Mouse (Mus musculus): ENCODE data around the gene Accsl. TPM values are rescaled to one million over a fixed set of nuclear protein-coding genes. Genes with fewer than 3 reads are reported as not detected.

Gene Accsl
- total and polyA plus RNA-seq, 2 experiments from 2014 or later, result 0.08 TPM; not detected in 1

DNA sequence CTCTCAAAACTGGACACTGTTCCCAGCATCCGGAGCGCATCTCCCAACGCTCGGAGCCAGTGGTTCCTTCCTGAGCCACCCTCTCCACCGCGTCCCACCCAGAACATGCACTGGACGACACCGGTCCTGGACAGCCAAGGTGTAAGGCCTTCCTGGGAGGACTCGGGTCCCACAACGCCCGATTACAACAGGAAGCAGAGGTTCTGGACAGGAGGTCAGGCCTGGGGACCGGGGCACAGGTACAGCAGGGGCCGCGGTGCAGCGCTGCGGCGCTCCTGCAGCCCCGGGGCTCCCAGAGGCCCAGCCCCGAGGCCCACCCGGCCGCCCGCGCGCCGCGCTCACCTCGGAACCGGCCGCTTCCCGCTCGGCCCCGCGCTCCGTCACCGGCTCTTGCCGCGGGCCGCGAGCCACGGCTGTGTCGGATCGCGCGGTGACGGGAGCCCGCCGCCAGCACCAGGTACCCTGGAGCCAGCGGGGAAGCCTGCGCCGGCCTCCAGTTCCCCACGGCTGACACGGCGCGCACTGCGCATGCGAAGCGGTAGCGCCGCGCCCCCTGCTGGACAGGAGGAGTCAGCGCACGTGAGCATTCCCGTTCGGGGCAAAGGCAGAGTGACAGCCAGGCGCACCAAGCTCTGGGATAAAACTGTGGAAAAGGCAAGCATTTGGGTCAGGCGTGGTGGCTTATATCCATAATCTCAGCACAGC lies 46.8 kb downstream of the Accsl start, which contains the start of gene Ext2:
Gene Ext2 (minus strand): TSS at position 524 of the 705 bp plus-strand sequence.
- Histone ChIP-seq H3K4me1 (ENCODE audit: control insufficient read depth, insufficient read depth) (peaks cover 8% of the 10 kb centered on the region), H3K4me3 (ENCODE audit: low read depth, low read length) (peak within 1 kb of the TSS; percentile 96), H3K36me3 (replicated peaks; ENCODE audit: control insufficient read depth, insufficient read depth, low read length) (peaks cover 5% of the 10 kb centered on the region; the same call in 1 of the 2 replicates), H3K9me3 (replicated peaks; ENCODE audit: control insufficient read depth, low read length) (no peaks in the 10 kb centered on the region), H3K9ac (replicated peaks; ENCODE audit: low read depth, low read length) (peak within 1 kb of the TSS; percentile 96), H3K27me3 (ENCODE audit: control insufficient read depth, insufficient read depth, low read length) (no peaks in the 10 kb centered on the region), H3K27ac (ENCODE audit: low read depth) (0 out of 2 replicates have a peak within 1 kb of the TSS, but pooled peaks have one; percentile 32), H3K4me2 (ENCODE audit: low read depth, low read length) (peak within 1 kb of the TSS; percentile 88)
- peak; percentile 92 for ATAC-seq (ENCODE audit: insufficient read depth, low read depth)
- TF ChIP-seq CTCF (IDR thresholded peaks at IDR 0.05; ENCODE audit: low read depth) (peak; percentile 95), EP300 (IDR thresholded peaks at IDR 0.05; ENCODE audit: low read depth) (no peak)
- under 1% methylated on average over 59 of the region's 66 CpGs for WGBS
- peak; percentile 82 for DNase-seq (ENCODE audit: low spot score)

DNA sequence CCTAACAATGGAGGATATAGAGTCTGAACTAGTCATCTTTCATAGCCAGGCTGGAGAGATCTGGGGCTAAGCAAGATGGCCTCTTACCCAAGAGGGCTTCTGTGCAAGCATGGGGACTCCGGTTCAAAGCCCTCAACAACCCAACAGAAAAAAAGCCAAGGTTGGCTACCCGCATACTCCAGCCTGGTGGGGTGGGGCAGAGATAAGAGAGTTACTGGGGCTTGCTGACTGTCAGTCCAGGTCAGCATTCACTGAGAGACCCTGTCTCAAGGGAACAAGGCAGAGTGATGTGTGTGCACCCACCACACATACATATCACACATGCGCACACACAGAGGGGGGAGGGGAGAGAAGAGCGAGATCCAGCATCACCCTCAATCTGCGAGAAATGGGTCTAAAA lies 51.2 kb downstream of the Accsl start:
- Histone ChIP-seq H3K36me3 (replicated peaks; ENCODE audit: control insufficient read depth, insufficient read depth, low read length) (peaks cover 14% of the 10 kb centered on the region), H3K4me2 (ENCODE audit: low read depth, low read length) (no peak overlapping the region), H3K9me3 (replicated peaks; ENCODE audit: control insufficient read depth, low read length) (no peaks in the 10 kb centered on the region), H3K9ac (replicated peaks; ENCODE audit: low read depth, low read length) (no peak overlapping the region), H3K4me1 (ENCODE audit: control insufficient read depth, insufficient read depth) (peaks cover 8% of the 10 kb centered on the region), H3K27ac (ENCODE audit: low read depth) (no peak overlapping the region), H3K4me3 (ENCODE audit: low read depth, low read length) (no peak overlapping the region), H3K27me3 (ENCODE audit: control insufficient read depth, insufficient read depth, low read length) (no peaks in the 10 kb centered on the region)
- 91% methylated on average over 5 of the region's 5 CpGs for WGBS
- ATAC-seq (ENCODE audit: insufficient read depth, low read depth) (no peak), DNase-seq (ENCODE audit: low spot score) (no peak)
- TF ChIP-seq EP300 (IDR thresholded peaks at IDR 0.05; ENCODE audit: low read depth) (no peak), CTCF (IDR thresholded peaks at IDR 0.05; ENCODE audit: low read depth) (no peak)

DNA sequence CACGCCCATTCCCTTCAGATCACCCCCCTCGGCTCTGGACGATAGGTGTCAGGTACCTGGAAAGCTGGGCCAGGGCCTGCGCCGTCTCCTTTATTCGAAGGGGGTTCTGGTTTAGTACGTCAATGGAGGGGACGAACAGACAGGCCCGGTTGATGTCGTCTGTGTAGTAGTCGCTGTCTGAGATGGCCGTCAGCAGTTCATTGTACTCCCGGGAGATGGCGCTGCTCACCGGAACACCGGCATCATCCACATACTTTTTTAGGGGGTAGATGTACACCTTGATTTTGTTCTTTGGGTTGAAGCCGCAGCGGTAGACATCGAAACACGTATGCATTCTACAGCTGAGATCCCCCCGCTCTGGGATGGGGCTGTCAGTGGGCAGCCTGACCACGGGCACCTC lies 55.6 kb downstream of the Accsl start:
- Histone ChIP-seq H3K27ac (ENCODE audit: low read depth) (no peak overlapping the region), H3K4me1 (ENCODE audit: control insufficient read depth, insufficient read depth) (no peaks in the 10 kb centered on the region), H3K9ac (replicated peaks; ENCODE audit: low read depth, low read length) (no peak overlapping the region), H3K27me3 (ENCODE audit: control insufficient read depth, insufficient read depth, low read length) (no peaks in the 10 kb centered on the region), H3K4me3 (ENCODE audit: low read depth, low read length) (no peak overlapping the region), H3K36me3 (replicated peaks; ENCODE audit: control insufficient read depth, insufficient read depth, low read length) (peaks cover 42% of the 10 kb centered on the region), H3K4me2 (ENCODE audit: low read depth, low read length) (no peak overlapping the region), H3K9me3 (replicated peaks; ENCODE audit: control insufficient read depth, low read length) (no peaks in the 10 kb centered on the region)
- 91% methylated on average over 22 of the region's 22 CpGs for WGBS
- TF ChIP-seq EP300 (IDR thresholded peaks at IDR 0.05; ENCODE audit: low read depth) (no peak), CTCF (IDR thresholded peaks at IDR 0.05; ENCODE audit: low read depth) (no peak)
- ATAC-seq (ENCODE audit: insufficient read depth, low read depth) (no peak), DNase-seq (ENCODE audit: low spot score) (no peak)

DNA sequence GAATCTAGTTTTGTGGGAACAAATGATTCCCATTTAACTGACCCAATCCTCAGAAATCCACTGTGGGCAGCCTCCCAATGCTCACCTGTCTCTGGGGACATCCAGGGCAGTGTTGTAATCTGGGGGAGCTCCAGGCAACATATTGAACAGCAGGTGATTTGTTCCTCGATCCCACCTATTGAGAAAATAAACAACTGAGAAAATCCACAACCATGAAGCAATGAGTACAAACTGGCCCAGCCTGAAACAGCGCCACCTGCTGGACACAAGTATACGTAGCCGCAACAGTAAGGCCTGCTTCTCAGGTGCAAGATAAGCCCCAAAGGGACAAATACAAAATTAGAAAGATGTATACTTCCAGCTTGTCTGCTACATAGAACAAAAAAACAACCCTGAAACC lies 57.1 kb downstream of the Accsl start:
- WGBS, result 39% methylated on average over 4 of the region's 4 CpGs
- TF ChIP-seq EP300 (IDR thresholded peaks at IDR 0.05; ENCODE audit: low read depth) (no peak), CTCF (IDR thresholded peaks at IDR 0.05; ENCODE audit: low read depth) (peak; percentile 82)
- H3K27me3 ChIP-seq (ENCODE audit: control insufficient read depth, insufficient read depth, low read length), result no peaks in the 10 kb centered on the region
- H3K4me2 ChIP-seq (ENCODE audit: low read depth, low read length), result no peak overlapping the region
- H3K9ac ChIP-seq (replicated peaks; ENCODE audit: low read depth, low read length), result no peak overlapping the region
- no peaks in the 10 kb centered on the region for H3K9me3 ChIP-seq (replicated peaks; ENCODE audit: control insufficient read depth, low read length)
- no peak for DNase-seq (ENCODE audit: low spot score)
- no peak overlapping the region for H3K27ac ChIP-seq (ENCODE audit: low read depth)
- H3K36me3 ChIP-seq (replicated peaks; ENCODE audit: control insufficient read depth, insufficient read depth, low read length), result peaks cover 56% of the 10 kb centered on the region
- H3K4me3 ChIP-seq (ENCODE audit: low read depth, low read length), result no peak overlapping the region
- no peak for ATAC-seq (ENCODE audit: insufficient read depth, low read depth)
- H3K4me1 ChIP-seq (ENCODE audit: control insufficient read depth, insufficient read depth), result no peaks in the 10 kb centered on the region

DNA sequence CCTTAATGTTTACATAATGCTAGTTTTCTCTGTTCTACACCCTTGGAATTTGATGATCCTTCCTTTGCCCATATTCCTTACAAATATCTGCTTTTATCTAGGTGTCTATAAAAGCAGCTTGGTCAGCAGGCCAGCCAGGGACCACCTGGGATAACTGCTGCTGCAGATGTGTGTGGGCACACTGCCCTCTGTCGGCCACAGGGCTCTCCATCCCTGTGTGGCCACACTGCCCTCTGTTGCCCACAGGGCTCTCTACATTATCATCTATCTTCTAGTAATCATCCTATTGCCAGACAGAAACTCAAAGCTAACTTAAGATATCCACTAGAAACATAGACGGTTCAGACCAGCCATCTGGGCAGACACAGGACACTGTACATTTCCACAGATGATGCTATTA lies 59.0 kb downstream of the Accsl start:
- H3K27me3 ChIP-seq (ENCODE audit: control insufficient read depth, insufficient read depth, low read length), result no peaks in the 10 kb centered on the region
- no peak overlapping the region for H3K4me2 ChIP-seq (ENCODE audit: low read depth, low read length)
- H3K9me3 ChIP-seq (replicated peaks; ENCODE audit: control insufficient read depth, low read length), result no peaks in the 10 kb centered on the region
- H3K4me3 ChIP-seq (ENCODE audit: low read depth, low read length), result no peak overlapping the region
- no peaks in the 10 kb centered on the region for H3K4me1 ChIP-seq (ENCODE audit: control insufficient read depth, insufficient read depth)
- ATAC-seq (ENCODE audit: insufficient read depth, low read depth), result no peak
- H3K36me3 ChIP-seq (replicated peaks; ENCODE audit: control insufficient read depth, insufficient read depth, low read length), result peaks cover 72% of the 10 kb centered on the region
- H3K9ac ChIP-seq (replicated peaks; ENCODE audit: low read depth, low read length), result no peak overlapping the region
- H3K27ac ChIP-seq (ENCODE audit: low read depth), result no peak overlapping the region
- TF ChIP-seq EP300 (IDR thresholded peaks at IDR 0.05; ENCODE audit: low read depth) (no peak), CTCF (IDR thresholded peaks at IDR 0.05; ENCODE audit: low read depth) (peak; percentile 92)
- 6% methylated on average over 2 of the region's 2 CpGs for WGBS
- DNase-seq (ENCODE audit: low spot score), result peak; percentile 37

DNA sequence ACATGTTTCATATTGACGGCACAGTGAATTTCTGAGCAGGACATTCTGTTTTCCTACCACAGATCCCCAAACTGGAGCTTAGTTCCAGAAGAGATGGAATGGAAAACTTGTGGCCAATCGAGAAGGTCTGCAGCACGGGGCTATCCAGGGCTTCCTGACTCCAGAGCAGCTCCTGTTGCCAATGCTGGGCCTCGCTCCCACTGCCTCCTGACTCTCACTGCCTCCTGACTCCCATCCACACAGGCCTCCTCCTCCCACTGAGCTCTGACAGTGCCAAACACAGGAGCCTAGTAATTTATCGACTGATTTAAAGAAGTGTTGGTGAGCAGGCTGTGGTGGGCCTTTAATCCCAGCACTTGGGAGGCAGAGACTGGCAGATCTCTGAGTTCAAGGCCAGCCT lies 60.9 kb downstream of the Accsl start:
- Histone ChIP-seq H3K27me3 (ENCODE audit: control insufficient read depth, insufficient read depth, low read length) (no peaks in the 10 kb centered on the region), H3K27ac (ENCODE audit: low read depth) (no peak overlapping the region), H3K4me1 (ENCODE audit: control insufficient read depth, insufficient read depth) (no peaks in the 10 kb centered on the region), H3K9me3 (replicated peaks; ENCODE audit: control insufficient read depth, low read length) (no peaks in the 10 kb centered on the region), H3K36me3 (replicated peaks; ENCODE audit: control insufficient read depth, insufficient read depth, low read length) (peaks cover 78% of the 10 kb centered on the region), H3K4me2 (ENCODE audit: low read depth, low read length) (no peak overlapping the region), H3K4me3 (ENCODE audit: low read depth, low read length) (no peak overlapping the region), H3K9ac (replicated peaks; ENCODE audit: low read depth, low read length) (no peak overlapping the region)
- ATAC-seq (ENCODE audit: insufficient read depth, low read depth) (no peak), DNase-seq (ENCODE audit: low spot score) (no peak)
- 86% methylated on average over 5 of the region's 5 CpGs for WGBS
- TF ChIP-seq CTCF (IDR thresholded peaks at IDR 0.05; ENCODE audit: low read depth), result no peak
- no peak for TF ChIP-seq EP300 (IDR thresholded peaks at IDR 0.05; ENCODE audit: low read depth)

All from heart, postnatal 0 days (tissue).